Mouse (Mus musculus) heart, embryonic 10.5 days (tissue): Measurements from ENCODE around the gene Aipl1. TPM values are rescaled to one million over a fixed set of nuclear protein-coding genes. Genes with fewer than 3 reads are reported as not detected.

Experiments
- DNase-seq: peaks from one replicate; pipeline ENCODE4 v3.0.0-alpha.2; 2017; ENCODE audit warnings: low spot score
- H3K27ac ChIP-seq: fragments of 300-500 bp; sonication (generic); 2 replicates; pipeline ENCODE4 v1.5.1; 2016; ENCODE audit warnings: mild to moderate bottlenecking
- H3K27me3 ChIP-seq: fragments of 300-500 bp; sonication (generic); 2 replicates; pipeline ENCODE4 v1.6.1; 2016; ENCODE audit warnings: mild to moderate bottlenecking; ENCODE audit not compliant: poor library complexity, insufficient read depth, severe bottlenecking
- H3K36me3 ChIP-seq: fragments of 300-500 bp; sonication (generic); 2 replicates; pipeline ENCODE4 v1.6.1; 2016; ENCODE audit warnings: mild to moderate bottlenecking, moderate library complexity
- H3K4me1 ChIP-seq: fragments of 300-500 bp; sonication (generic); 2 replicates; pipeline ENCODE4 v1.6.1; 2016; ENCODE audit warnings: mild to moderate bottlenecking
- H3K4me3 ChIP-seq: fragments of 300-500 bp; sonication (generic); 2 replicates; pipeline ENCODE4 v1.5.1; 2016; ENCODE audit warnings: mild to moderate bottlenecking, moderate library complexity
- H3K9me3 ChIP-seq: fragments of 300-500 bp; sonication (generic); 2 replicates; pipeline ENCODE4 v1.6.1; 2016; ENCODE audit warnings: mild to moderate bottlenecking, moderate library complexity
- WGBS: fragments of 180-500 bp; shearing (Covaris S2); methylation state at CpG from one replicate; pipeline ENCODE4 v1.1.7; 2016; 5-methylcytosine and 5-hydroxymethylcytosine counted together
- polyA plus RNA-seq: library from polyadenylated mRNA; unstranded; fragments of >200 nt; fragmentation: Nextera tagmentation; extraction: Ambion mirVana; gene quantifications from 2 replicates; pipeline ENCODE4 v1.2.1, GENCODE M21; 2016

The Aipl1 gene
- polyA plus RNA-seq, 1 experiment from 2014 or later = 1.7 TPM

GRCm38 (mm10) chr11:72044231-72044630 lies 6.9 kb upstream of the Aipl1 start:
- 92% methylated on average over 3 of the region's 3 CpGs for WGBS
- DNase-seq = no peak
- peak overlapping the region; percentile 80; the same call in 1 of the 2 replicates for H3K4me3 ChIP-seq
- peaks cover 36% of the 10 kb centered on the region for H3K36me3 ChIP-seq
- 0 out of 2 replicates have a peak overlapping the region, but pooled peaks have one; percentile 22 for H3K27ac ChIP-seq
- H3K27me3 ChIP-seq = peaks cover 12% of the 10 kb centered on the region
- no peaks in the 10 kb centered on the region for H3K9me3 ChIP-seq
- peaks cover 52% of the 10 kb centered on the region for H3K4me1 ChIP-seq

GRCm38 (mm10) chr11:72042631-72043030 lies 5.3 kb upstream of the Aipl1 start:
- Histone ChIP-seq H3K27me3 (peaks cover 6% of the 10 kb centered on the region; the same call in 1 of the 2 replicates), H3K9me3 (no peaks in the 10 kb centered on the region), H3K27ac (peak overlapping the region; percentile 91), H3K4me1 (peaks cover 58% of the 10 kb centered on the region), H3K36me3 (peaks cover 34% of the 10 kb centered on the region), H3K4me3 (peak overlapping the region; percentile 80)
- WGBS = under 1% methylated on average over 14 of the region's 14 CpGs
- no peak for DNase-seq

GRCm38 (mm10) chr11:72041768-72042607 lies 4.7 kb upstream of the Aipl1 start, which contains the start of gene Pimreg:
Gene Pimreg, plus strand, starts transcription at chr11:72042032.
- Histone ChIP-seq H3K4me3 (peak within 1 kb of the TSS; percentile 80), H3K9me3 (no peaks in the 10 kb centered on the region), H3K27ac (peak within 1 kb of the TSS; percentile 91), H3K4me1 (peaks cover 63% of the 10 kb centered on the region), H3K27me3 (peaks cover 12% of the 10 kb centered on the region), H3K36me3 (peaks cover 30% of the 10 kb centered on the region)
- under 1% methylated on average over 52 of the region's 52 CpGs for WGBS
- DNase-seq = peak; percentile 97

GRCm38 (mm10) chr11:72041290-72041767 lies 4.0 kb upstream of the Aipl1 start:
- H3K27me3 ChIP-seq = peaks cover 13% of the 10 kb centered on the region
- 9% methylated on average over 6 of the region's 6 CpGs for WGBS
- H3K4me1 ChIP-seq = peaks cover 64% of the 10 kb centered on the region
- H3K36me3 ChIP-seq = peaks cover 24% of the 10 kb centered on the region
- no peaks in the 10 kb centered on the region for H3K9me3 ChIP-seq
- H3K4me3 ChIP-seq = peak overlapping the region; percentile 80
- H3K27ac ChIP-seq = peak overlapping the region; percentile 91
- DNase-seq = no peak

- DNase-seq = no peak
- H3K4me3 ChIP-seq = peak overlapping the region; percentile 15
- peaks cover 8% of the 10 kb centered on the region for H3K36me3 ChIP-seq
- H3K9me3 ChIP-seq = no peaks in the 10 kb centered on the region
- H3K27me3 ChIP-seq = peaks cover 13% of the 10 kb centered on the region
- H3K27ac ChIP-seq = peak overlapping the region; percentile 52
- WGBS = 31% methylated on average over 16 of the region's 16 CpGs
- peaks cover 73% of the 10 kb centered on the region for H3K4me1 ChIP-seq
Observed at GRCm38 (mm10) chr11:72039599-72040386, 2.5 kb upstream of the Aipl1 start.

GRCm38 (mm10) chr11:72037996-72038395 lies 687 bp upstream of the Aipl1 start:
- no peaks in the 10 kb centered on the region for H3K9me3 ChIP-seq
- peaks cover 13% of the 10 kb centered on the region for H3K27me3 ChIP-seq
- DNase-seq = no peak
- H3K4me1 ChIP-seq = peaks cover 65% of the 10 kb centered on the region
- H3K27ac ChIP-seq = no peak overlapping the region
- H3K4me3 ChIP-seq = no peak overlapping the region
- 6% methylated on average over 4 of the region's 4 CpGs for WGBS
- H3K36me3 ChIP-seq = no peaks in the 10 kb centered on the region

- WGBS = 89% methylated on average over 3 of the region's 3 CpGs
- H3K27me3 ChIP-seq = peaks cover 34% of the 10 kb centered on the region
- peaks cover 47% of the 10 kb centered on the region for H3K4me1 ChIP-seq
- H3K9me3 ChIP-seq = no peaks in the 10 kb centered on the region
- no peak overlapping the region for H3K27ac ChIP-seq
- DNase-seq = no peak
- no peaks in the 10 kb centered on the region for H3K36me3 ChIP-seq
- H3K4me3 ChIP-seq = no peak overlapping the region
Observed at GRCm38 (mm10) chr11:72032589-72032988, 4.7 kb downstream of the Aipl1 start.

- peaks cover 34% of the 10 kb centered on the region for H3K27me3 ChIP-seq
- H3K9me3 ChIP-seq = no peaks in the 10 kb centered on the region
- no peak overlapping the region for H3K4me3 ChIP-seq
- no peak for DNase-seq
- peaks cover 42% of the 10 kb centered on the region for H3K4me1 ChIP-seq
- no peaks in the 10 kb centered on the region for H3K36me3 ChIP-seq
- H3K27ac ChIP-seq = no peak overlapping the region
- 61% methylated on average over 4 of the region's 4 CpGs for WGBS
Observed at GRCm38 (mm10) chr11:72032091-72032490, 5.2 kb downstream of the Aipl1 start.

- 68% methylated on average over 7 of the region's 7 CpGs for WGBS
- Histone ChIP-seq H3K36me3 (no peaks in the 10 kb centered on the region), H3K27me3 (peaks cover 35% of the 10 kb centered on the region), H3K9me3 (no peaks in the 10 kb centered on the region), H3K4me3 (no peak overlapping the region), H3K27ac (no peak overlapping the region), H3K4me1 (peaks cover 38% of the 10 kb centered on the region)
- DNase-seq = no peak
Observed at GRCm38 (mm10) chr11:72031353-72031752, 6.0 kb downstream of the Aipl1 start.

- WGBS = 15% methylated on average over 23 of the region's 23 CpGs
- H3K36me3 ChIP-seq = no peaks in the 10 kb centered on the region
- peaks cover 41% of the 10 kb centered on the region for H3K27me3 ChIP-seq
- no peak overlapping the region for H3K4me3 ChIP-seq
- peaks cover 21% of the 10 kb centered on the region for H3K4me1 ChIP-seq
- DNase-seq = no peak
- H3K27ac ChIP-seq = no peak overlapping the region
- H3K9me3 ChIP-seq = no peaks in the 10 kb centered on the region
Observed at GRCm38 (mm10) chr11:72029143-72029542, 8.2 kb downstream of the Aipl1 start.

- no peaks in the 10 kb centered on the region for H3K36me3 ChIP-seq
- WGBS = 81% methylated on average over 9 of the region's 9 CpGs
- H3K27me3 ChIP-seq = peaks cover 41% of the 10 kb centered on the region
- H3K9me3 ChIP-seq = no peaks in the 10 kb centered on the region
- peaks cover 22% of the 10 kb centered on the region for H3K4me1 ChIP-seq
- H3K4me3 ChIP-seq = no peak overlapping the region
- no peak overlapping the region for H3K27ac ChIP-seq
- no peak for DNase-seq
Observed at GRCm38 (mm10) chr11:72027836-72028235, 9.5 kb downstream of the Aipl1 start.

GRCm38 (mm10) chr11:72026516-72026915 lies 10.8 kb downstream of the Aipl1 start:
- Histone ChIP-seq H3K4me3 (no peak overlapping the region), H3K36me3 (no peaks in the 10 kb centered on the region), H3K4me1 (peaks cover 10% of the 10 kb centered on the region), H3K27me3 (peaks cover 47% of the 10 kb centered on the region), H3K27ac (no peak overlapping the region), H3K9me3 (no peaks in the 10 kb centered on the region)
- 86% methylated on average over 9 of the region's 9 CpGs for WGBS
- no peak for DNase-seq

GRCm38 (mm10) chr11:72025843-72026242 lies 11.5 kb downstream of the Aipl1 start:
- H3K27me3 ChIP-seq = peaks cover 50% of the 10 kb centered on the region
- H3K36me3 ChIP-seq = no peaks in the 10 kb centered on the region
- WGBS = 34% methylated on average over 5 of the region's 5 CpGs
- H3K27ac ChIP-seq = no peak overlapping the region
- no peak for DNase-seq
- peaks cover 7% of the 10 kb centered on the region for H3K4me1 ChIP-seq
- no peak overlapping the region for H3K4me3 ChIP-seq
- no peaks in the 10 kb centered on the region for H3K9me3 ChIP-seq
